Mouse (Mus musculus): ENCODE measurements around the gene 2210016L21Rik. TPM values are rescaled to one million over a fixed set of nuclear protein-coding genes. Genes with fewer than 3 reads are reported as not detected.
A peak's percentile ranks its signal among the peaks of the same experiment; 100 is the strongest.
"Not testable (repeated sequence)": the region's sequence is repeated elsewhere in the genome, so short reads cannot be mapped to it uniquely, and the experiment has no call there.

2210016L21Rik gene
- polyA plus RNA-seq, 1 experiment from 2014 or later = 58.9 TPM

DNA sequence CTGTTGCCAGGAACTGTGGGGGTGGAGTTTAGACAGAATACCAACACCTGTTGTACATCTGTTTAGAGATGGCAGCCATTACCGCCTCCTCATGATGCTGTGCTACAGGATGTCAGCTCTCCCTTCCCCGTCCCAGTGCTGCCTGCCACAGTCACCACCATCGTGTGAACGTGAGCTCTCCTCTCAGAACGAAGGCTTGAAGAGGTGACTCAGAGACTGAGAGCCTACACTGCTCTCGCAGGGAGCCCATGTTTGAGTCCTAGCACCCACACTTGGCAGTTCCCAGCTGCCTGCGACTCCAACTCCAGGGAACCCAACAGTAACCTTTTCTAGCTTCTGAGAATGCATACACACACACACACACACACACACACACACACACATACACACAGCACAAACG, 27.1 kb upstream of the 2210016L21Rik start:
- Histone ChIP-seq H3K4me2 (replicated peaks; ENCODE audit: low read depth, low read length) (no peak overlapping the region), H3K4me1 (ENCODE audit: control insufficient read depth, insufficient read depth, low read length) (no peaks in the 10 kb centered on the region), H3K27ac (ENCODE audit: low read depth, low read length) (no peak overlapping the region), H3K9ac (ENCODE audit: low read depth, low read length) (no peak overlapping the region), H3K36me3 (ENCODE audit: control insufficient read depth, insufficient read depth, low read length) (no peaks in the 10 kb centered on the region), H3K27me3 (ENCODE audit: control insufficient read depth, insufficient read depth, low read length) (no peaks in the 10 kb centered on the region), H3K4me3 (ENCODE audit: low read length) (no peak overlapping the region), H3K9me3 (ENCODE audit: control insufficient read depth, low read length) (no peaks in the 10 kb centered on the region)
- 68% methylated on average over 8 of the region's 8 CpGs for WGBS
- ATAC-seq (ENCODE audit: low FRiP score, low TSS enrichment) = no peak

DNA sequence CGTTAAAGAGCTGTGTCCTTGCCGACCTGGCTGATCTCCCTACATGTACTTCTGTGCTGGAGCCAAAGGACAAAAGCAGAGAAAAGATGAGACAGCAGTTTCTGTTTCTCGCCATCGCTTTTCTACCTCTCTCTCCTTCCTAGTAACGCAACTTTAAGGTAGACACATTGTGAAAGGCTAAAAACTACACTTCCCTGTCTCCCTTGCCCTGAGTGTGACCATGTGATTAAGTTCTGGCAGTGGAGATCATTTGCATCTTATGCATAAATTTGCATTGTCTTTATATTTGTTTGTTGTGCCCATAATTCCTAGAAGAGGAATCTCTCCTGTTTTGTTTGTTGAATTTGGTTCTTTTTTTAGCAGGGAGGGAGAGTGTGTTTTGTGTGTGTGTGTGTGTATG, 26.1 kb upstream of the 2210016L21Rik start:
- Histone ChIP-seq H3K9ac (ENCODE audit: low read depth, low read length) (no peak overlapping the region), H3K9me3 (ENCODE audit: control insufficient read depth, low read length) (no peaks in the 10 kb centered on the region), H3K27me3 (ENCODE audit: control insufficient read depth, insufficient read depth, low read length) (no peaks in the 10 kb centered on the region), H3K4me3 (ENCODE audit: low read length) (no peak overlapping the region), H3K36me3 (ENCODE audit: control insufficient read depth, insufficient read depth, low read length) (no peaks in the 10 kb centered on the region), H3K4me1 (ENCODE audit: control insufficient read depth, insufficient read depth, low read length) (no peaks in the 10 kb centered on the region), H3K27ac (ENCODE audit: low read depth, low read length) (no peak overlapping the region), H3K4me2 (replicated peaks; ENCODE audit: low read depth, low read length) (no peak overlapping the region)
- no peak for ATAC-seq (ENCODE audit: low FRiP score, low TSS enrichment)
- 87% methylated on average over 5 of the region's 5 CpGs for WGBS

DNA sequence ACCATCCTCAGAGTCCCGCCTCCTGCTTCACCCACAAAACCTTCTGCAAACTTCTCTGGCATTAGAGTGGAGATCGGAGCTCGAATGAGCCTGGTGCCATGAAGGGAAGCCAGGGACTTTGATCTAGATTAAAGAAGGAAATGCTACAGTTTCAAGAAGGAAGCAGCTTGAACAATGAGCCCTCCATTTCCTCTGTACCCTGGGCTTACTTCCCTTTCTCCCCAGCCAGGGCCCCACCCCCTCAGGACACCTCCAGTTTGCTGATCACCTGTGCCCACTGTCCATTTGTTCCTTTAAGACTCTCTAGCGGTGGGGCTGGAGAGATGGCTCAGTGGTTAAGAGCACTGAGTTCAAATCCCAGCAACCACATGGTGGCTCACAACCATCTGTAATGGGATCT, 25.2 kb upstream of the 2210016L21Rik start:
- Histone ChIP-seq H3K4me3 (ENCODE audit: low read length) (no peak overlapping the region), H3K27ac (ENCODE audit: low read depth, low read length) (no peak overlapping the region), H3K4me1 (ENCODE audit: control insufficient read depth, insufficient read depth, low read length) (no peaks in the 10 kb centered on the region), H3K9me3 (ENCODE audit: control insufficient read depth, low read length) (no peaks in the 10 kb centered on the region), H3K9ac (ENCODE audit: low read depth, low read length) (no peak overlapping the region), H3K36me3 (ENCODE audit: control insufficient read depth, insufficient read depth, low read length) (no peaks in the 10 kb centered on the region), H3K27me3 (ENCODE audit: control insufficient read depth, insufficient read depth, low read length) (no peaks in the 10 kb centered on the region), H3K4me2 (replicated peaks; ENCODE audit: low read depth, low read length) (no peak overlapping the region)
- no peak for ATAC-seq (ENCODE audit: low FRiP score, low TSS enrichment)
- WGBS = 82% methylated on average over 4 of the region's 4 CpGs

DNA sequence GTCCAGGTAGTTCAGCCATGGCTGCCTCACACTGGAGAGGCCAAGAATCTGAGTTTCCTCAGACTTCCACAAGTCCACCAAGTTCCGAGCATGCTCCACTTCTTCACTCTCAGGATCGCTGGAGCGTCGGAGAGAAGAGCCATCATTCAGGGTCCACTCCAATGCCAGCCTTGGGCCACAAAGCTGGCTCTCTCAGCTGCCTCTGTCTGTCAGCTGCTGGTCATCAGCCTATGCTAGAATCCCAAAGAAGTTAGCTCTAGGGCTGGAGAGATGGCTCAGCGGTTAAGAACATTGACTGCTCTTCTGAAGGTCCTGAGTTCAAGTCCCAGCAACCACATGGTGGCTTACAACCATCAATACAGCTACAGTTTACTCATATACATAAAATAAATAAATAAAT, 24.6 kb upstream of the 2210016L21Rik start:
- not testable (repeated sequence) for H3K27me3 ChIP-seq (ENCODE audit: control insufficient read depth, insufficient read depth, low read length); H3K36me3 ChIP-seq (ENCODE audit: control insufficient read depth, insufficient read depth, low read length); H3K4me1 ChIP-seq (ENCODE audit: control insufficient read depth, insufficient read depth, low read length); ATAC-seq (ENCODE audit: low FRiP score, low TSS enrichment); H3K4me2 ChIP-seq (replicated peaks; ENCODE audit: low read depth, low read length); H3K4me3 ChIP-seq (ENCODE audit: low read length); H3K9me3 ChIP-seq (ENCODE audit: control insufficient read depth, low read length); H3K27ac ChIP-seq (ENCODE audit: low read depth, low read length); H3K9ac ChIP-seq (ENCODE audit: low read depth, low read length)
- 88% methylated on average over 5 of the region's 5 CpGs for WGBS

DNA sequence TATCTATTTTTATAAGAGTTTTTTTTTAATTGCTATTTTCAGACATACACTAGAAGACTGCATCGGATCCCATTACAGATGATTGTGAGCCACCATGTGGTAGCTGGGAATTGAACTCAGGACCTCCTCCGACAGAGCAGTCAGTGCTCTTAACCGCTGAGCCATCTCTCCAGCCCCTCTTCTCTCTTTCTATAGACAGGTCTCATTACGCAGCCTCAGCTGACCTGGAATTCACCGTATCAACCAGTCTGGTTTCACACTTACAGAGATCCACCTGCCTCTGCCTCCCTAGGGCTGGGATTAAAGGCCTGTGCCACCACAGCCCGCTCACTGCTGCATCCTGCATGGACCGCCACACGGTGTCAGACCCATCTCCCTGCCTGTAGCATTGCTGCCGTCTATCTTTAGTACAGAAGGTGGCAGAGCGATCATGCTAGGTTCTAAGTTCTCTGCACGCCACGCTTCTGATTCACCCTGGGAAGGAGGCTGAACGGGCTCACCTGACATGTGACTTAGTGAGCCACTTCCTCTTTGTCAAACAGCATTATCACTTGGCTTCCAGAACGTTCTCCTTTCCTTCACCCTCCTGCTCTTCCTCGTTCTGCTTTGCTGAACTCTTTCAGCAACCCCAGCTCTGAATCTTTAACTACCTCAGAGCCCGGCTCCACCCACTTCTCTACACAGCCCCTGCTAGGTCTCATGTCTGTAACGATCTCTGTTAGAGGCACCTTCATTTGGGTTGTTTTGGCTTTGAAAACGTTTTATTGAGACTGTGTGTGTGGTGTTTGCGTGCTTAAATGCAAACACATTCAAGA, 20.2 kb upstream of the 2210016L21Rik start:
- no peaks in the 10 kb centered on the region for H3K36me3 ChIP-seq (ENCODE audit: control insufficient read depth, insufficient read depth, low read length)
- H3K9ac ChIP-seq (ENCODE audit: low read depth, low read length) = no peak overlapping the region
- H3K4me3 ChIP-seq (ENCODE audit: low read length) = no peak overlapping the region
- H3K9me3 ChIP-seq (ENCODE audit: control insufficient read depth, low read length) = peaks cover 4% of the 10 kb centered on the region; the same call in 1 of the 2 replicates
- ATAC-seq (ENCODE audit: low FRiP score, low TSS enrichment) = 0 out of 2 replicates have a peak, but pooled peaks have one; percentile 4
- peaks cover 12% of the 10 kb centered on the region for H3K4me1 ChIP-seq (ENCODE audit: control insufficient read depth, insufficient read depth, low read length)
- 70% methylated on average over 19 of the region's 19 CpGs for WGBS
- no peak overlapping the region for H3K27ac ChIP-seq (ENCODE audit: low read depth, low read length)
- no peak overlapping the region for H3K4me2 ChIP-seq (replicated peaks; ENCODE audit: low read depth, low read length)
- no peaks in the 10 kb centered on the region for H3K27me3 ChIP-seq (ENCODE audit: control insufficient read depth, insufficient read depth, low read length)

DNA sequence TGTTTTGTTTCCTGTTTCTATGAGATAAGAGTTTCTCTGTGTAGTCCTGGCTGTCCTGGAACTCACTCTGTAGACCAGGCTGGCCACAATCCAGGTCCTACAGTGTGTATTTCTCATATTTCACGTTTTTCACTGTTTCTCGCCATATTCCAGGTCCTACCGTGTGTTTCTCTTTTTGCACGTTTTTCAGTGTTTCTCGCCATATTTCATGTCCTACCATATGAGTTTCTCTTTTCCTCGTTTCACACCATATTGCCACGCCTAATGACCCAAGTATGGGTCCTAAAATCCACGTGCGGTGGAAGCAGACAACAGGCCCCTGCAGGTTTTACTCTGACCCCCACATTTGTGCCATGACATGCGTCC, 19.6 kb upstream of the 2210016L21Rik start:
- H3K4me2 ChIP-seq (replicated peaks; ENCODE audit: low read depth, low read length) = no peak overlapping the region; the same call in 1 of the 2 replicates
- no peaks in the 10 kb centered on the region for H3K27me3 ChIP-seq (ENCODE audit: control insufficient read depth, insufficient read depth, low read length)
- WGBS = 59% methylated on average over 10 of the region's 10 CpGs
- no peak for ATAC-seq (ENCODE audit: low FRiP score, low TSS enrichment)
- no peaks in the 10 kb centered on the region for H3K36me3 ChIP-seq (ENCODE audit: control insufficient read depth, insufficient read depth, low read length)
- H3K9ac ChIP-seq (ENCODE audit: low read depth, low read length) = no peak overlapping the region
- H3K4me3 ChIP-seq (ENCODE audit: low read length) = no peak overlapping the region
- H3K9me3 ChIP-seq (ENCODE audit: control insufficient read depth, low read length) = peaks cover 4% of the 10 kb centered on the region; the same call in 1 of the 2 replicates
- no peak overlapping the region for H3K27ac ChIP-seq (ENCODE audit: low read depth, low read length)
- H3K4me1 ChIP-seq (ENCODE audit: control insufficient read depth, insufficient read depth, low read length) = peaks cover 12% of the 10 kb centered on the region

DNA sequence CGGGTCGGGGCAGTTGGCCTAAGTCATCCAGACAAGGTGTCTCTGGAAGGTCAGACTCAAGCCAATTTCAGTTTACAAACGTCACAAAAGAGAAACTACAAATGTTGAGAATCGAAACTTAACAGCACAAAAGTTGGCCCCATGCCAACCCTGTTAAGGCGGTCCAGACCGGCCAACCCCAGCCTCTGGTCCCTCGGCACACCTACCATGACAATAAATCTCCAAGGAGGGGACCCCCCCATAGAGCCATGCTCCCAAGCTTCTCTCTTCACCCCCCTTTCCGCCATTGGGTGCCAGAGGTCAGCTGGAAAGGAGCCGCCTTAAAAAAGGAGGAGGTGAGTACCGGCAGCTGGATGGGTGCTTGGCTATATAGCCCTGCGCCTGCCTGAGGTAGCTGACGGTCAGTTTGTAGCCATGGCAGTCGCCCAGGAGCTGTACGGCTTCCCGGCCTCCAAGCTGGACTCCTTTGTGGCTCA, 18.9 kb upstream of the 2210016L21Rik start, which contains the start of gene Oasl1:
Gene Oasl1, plus strand, starts transcription at position 243 of the 476 bp plus-strand sequence.
- Histone ChIP-seq H3K4me2 (replicated peaks; ENCODE audit: low read depth, low read length) (peak within 1 kb of the TSS; percentile 46), H3K9ac (ENCODE audit: low read depth, low read length) (peak within 1 kb of the TSS; percentile 31; the same call in 1 of the 2 replicates), H3K9me3 (ENCODE audit: control insufficient read depth, low read length) (peaks cover 4% of the 10 kb centered on the region; the same call in 1 of the 2 replicates), H3K27ac (ENCODE audit: low read depth, low read length) (no peak within 1 kb of the TSS), H3K4me1 (ENCODE audit: control insufficient read depth, insufficient read depth, low read length) (peaks cover 12% of the 10 kb centered on the region), H3K27me3 (ENCODE audit: control insufficient read depth, insufficient read depth, low read length) (no peaks in the 10 kb centered on the region), H3K4me3 (ENCODE audit: low read length) (peak within 1 kb of the TSS; percentile 29), H3K36me3 (ENCODE audit: control insufficient read depth, insufficient read depth, low read length) (no peaks in the 10 kb centered on the region)
- ATAC-seq (ENCODE audit: low FRiP score, low TSS enrichment) = peak; percentile 30; the same call in 1 of the 2 replicates
- WGBS = 23% methylated on average over 15 of the region's 15 CpGs

DNA sequence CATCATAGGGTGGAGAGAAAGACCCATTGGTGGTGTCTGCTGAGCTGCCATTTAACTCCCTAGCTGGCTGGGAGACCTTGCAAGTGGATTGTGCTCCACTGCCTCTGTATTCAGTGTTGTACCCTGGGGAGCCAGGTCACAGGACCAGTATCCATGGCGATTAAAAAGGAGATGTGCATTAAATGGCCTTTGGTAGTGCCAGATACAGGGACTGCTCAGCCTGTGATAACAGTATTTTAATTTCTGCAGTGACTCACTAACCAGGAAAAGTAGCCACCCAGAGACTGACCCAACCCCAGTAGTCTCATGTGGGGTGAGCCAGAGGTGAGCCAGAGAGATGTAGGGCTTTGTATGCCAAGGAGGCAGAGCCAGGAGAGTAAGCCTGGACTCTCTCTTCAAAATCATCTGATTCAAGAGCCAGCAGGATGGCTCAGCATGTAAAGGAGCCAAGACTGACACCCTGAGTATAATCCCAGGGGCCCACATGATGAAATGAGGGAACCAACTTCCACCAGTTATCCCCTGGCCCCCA, 15.7 kb upstream of the 2210016L21Rik start:
- Histone ChIP-seq H3K9me3 (ENCODE audit: control insufficient read depth, low read length) (peaks cover 4% of the 10 kb centered on the region; the same call in 1 of the 2 replicates), H3K27ac (ENCODE audit: low read depth, low read length) (no peak overlapping the region), H3K36me3 (ENCODE audit: control insufficient read depth, insufficient read depth, low read length) (no peaks in the 10 kb centered on the region), H3K4me1 (ENCODE audit: control insufficient read depth, insufficient read depth, low read length) (peaks cover 12% of the 10 kb centered on the region), H3K27me3 (ENCODE audit: control insufficient read depth, insufficient read depth, low read length) (no peaks in the 10 kb centered on the region), H3K4me3 (ENCODE audit: low read length) (no peak overlapping the region), H3K9ac (ENCODE audit: low read depth, low read length) (no peak overlapping the region), H3K4me2 (replicated peaks; ENCODE audit: low read depth, low read length) (no peak overlapping the region)
- no peak for ATAC-seq (ENCODE audit: low FRiP score, low TSS enrichment)
- WGBS = 70% methylated on average over 1 of the region's 1 CpGs

DNA sequence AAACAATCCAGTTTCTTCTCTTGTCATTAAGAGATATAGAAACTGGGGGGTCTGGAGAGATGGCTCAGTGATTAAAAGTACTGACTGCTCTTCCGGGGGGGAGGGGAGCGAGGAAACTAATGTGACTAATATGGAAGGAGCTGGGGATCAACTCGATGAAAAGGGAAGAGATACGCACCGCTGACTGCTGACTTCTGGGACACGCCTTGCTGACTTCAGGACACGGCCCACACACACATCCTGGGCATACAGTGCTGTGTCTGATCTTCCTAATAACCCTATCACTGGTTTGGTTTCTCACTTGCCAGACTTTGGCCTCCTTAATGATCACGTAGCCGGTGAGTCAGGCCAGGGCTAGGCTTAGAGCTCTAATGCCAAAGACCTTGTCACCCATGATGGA, 15.2 kb upstream of the 2210016L21Rik start:
- H3K4me2 ChIP-seq (replicated peaks; ENCODE audit: low read depth, low read length) = no peak overlapping the region
- peak; percentile 44; the same call in 1 of the 2 replicates for ATAC-seq (ENCODE audit: low FRiP score, low TSS enrichment)
- peaks cover 12% of the 10 kb centered on the region for H3K4me1 ChIP-seq (ENCODE audit: control insufficient read depth, insufficient read depth, low read length)
- WGBS = 51% methylated on average over 9 of the region's 9 CpGs
- no peaks in the 10 kb centered on the region for H3K36me3 ChIP-seq (ENCODE audit: control insufficient read depth, insufficient read depth, low read length)
- no peak overlapping the region; the same call in 1 of the 2 replicates for H3K27ac ChIP-seq (ENCODE audit: low read depth, low read length)
- H3K4me3 ChIP-seq (ENCODE audit: low read length) = no peak overlapping the region
- no peak overlapping the region for H3K9ac ChIP-seq (ENCODE audit: low read depth, low read length)
- peaks cover 7% of the 10 kb centered on the region; the same call in 1 of the 2 replicates for H3K9me3 ChIP-seq (ENCODE audit: control insufficient read depth, low read length)
- no peaks in the 10 kb centered on the region for H3K27me3 ChIP-seq (ENCODE audit: control insufficient read depth, insufficient read depth, low read length)
